Mouse (Mus musculus): ENCODE data around the gene Nfatc4.

The Nfatc4 gene

DNA sequence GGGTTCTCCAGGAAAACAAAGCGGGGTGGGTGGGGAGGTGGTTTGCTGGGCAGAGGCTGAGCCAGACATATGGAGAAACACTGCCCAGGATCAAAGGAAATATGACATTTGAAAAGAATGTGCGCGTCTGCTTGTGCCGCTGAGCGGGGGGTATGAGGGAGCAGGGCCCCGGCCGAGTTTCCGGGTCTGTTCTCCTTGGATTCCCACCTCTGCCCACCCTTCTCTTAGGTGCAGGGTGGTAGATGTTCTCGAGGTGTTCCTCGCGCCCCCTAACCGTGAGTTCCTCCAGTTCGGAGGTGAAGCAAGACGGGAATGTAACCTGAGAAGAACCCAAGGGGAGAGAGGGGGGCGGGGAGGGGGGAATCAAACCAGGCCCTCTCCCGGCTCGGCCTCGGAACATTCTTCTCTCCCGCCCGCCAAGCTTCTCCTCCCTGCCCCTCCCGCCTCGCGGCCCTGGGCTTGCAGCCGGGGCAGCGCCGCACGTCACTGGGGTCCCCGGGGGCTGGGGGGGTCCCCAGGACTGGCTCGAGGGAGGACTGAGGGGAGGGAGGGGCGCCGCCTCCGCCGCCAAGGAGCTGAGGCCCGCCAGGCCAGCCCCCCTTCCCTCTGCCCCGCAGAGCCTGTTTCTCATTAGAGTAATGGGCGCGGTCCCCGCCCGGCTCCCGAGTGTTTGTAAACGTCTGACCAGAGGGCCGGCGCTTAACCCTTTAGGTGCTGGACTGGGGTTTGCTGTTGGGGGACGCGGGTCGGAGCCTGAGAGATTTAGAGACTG, at the start of gene Nfatc4:
Gene Nfatc4, plus strand, starts transcription at position 154 of the 772 bp plus-strand sequence.
- peak; percentile 30 for DNase-seq (ENCODE audit: low read depth, low spot score)
- Histone ChIP-seq H3K27me3 (ENCODE audit: control insufficient read depth, insufficient read depth, low read length, poor library complexity, severe bottlenecking) (no peaks in the 10 kb centered on the region; the same call in none of the 2 replicates), H3K36me3 (ENCODE audit: control insufficient read depth, insufficient read depth, low read length, poor library complexity, severe bottlenecking) (no peaks in the 10 kb centered on the region)

DNA sequence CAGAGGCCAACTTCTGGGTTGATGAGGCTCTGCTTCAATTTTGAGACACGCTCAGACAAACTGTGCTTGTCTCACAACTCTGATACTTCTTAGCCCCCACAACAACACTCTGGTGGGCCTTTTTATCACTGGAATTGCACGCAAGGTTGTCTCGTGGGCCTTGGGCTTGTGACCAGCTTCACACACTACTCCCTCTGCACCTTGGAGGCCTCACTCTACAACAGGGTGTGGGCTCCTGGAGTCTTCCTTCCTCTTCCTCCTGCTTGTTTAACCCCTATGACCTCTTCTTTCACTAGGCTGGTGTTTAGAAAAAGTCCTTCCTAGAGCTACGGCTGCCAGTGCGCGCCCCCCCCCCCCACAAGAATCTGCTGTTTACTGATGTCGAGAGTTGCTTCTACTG, 46.2 kb upstream of the Nfatc4 start:
- no peaks in the 10 kb centered on the region for H3K27me3 ChIP-seq (ENCODE audit: control insufficient read depth, insufficient read depth, low read length, poor library complexity, severe bottlenecking)
- no peaks in the 10 kb centered on the region for H3K36me3 ChIP-seq (ENCODE audit: control insufficient read depth, insufficient read depth, low read length, poor library complexity, severe bottlenecking)
- DNase-seq (ENCODE audit: low read depth, low spot score): no peak

DNA sequence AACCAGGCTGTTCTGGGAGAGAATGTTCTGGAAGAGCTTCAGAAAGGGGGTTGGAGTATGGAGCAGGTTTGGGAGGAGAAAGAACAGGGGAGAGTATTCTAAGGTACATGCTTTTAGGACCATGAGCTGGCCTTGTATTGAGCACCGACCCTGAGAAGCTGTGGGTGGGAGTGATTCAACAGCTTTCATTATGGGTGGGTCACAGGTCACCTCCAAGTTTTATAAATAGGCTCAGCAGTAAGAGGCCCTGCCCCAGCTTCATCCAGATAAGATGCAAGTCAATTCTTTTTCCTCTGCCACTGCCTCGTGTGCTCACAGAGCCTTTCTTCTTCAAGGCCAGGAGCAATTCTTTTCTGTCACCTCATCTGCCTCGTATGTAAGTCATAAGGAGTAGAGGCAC, 45.8 kb upstream of the Nfatc4 start:
- no peaks in the 10 kb centered on the region for H3K27me3 ChIP-seq (ENCODE audit: control insufficient read depth, insufficient read depth, low read length, poor library complexity, severe bottlenecking)
- no peaks in the 10 kb centered on the region for H3K36me3 ChIP-seq (ENCODE audit: control insufficient read depth, insufficient read depth, low read length, poor library complexity, severe bottlenecking)
- DNase-seq (ENCODE audit: low read depth, low spot score): no peak

DNA sequence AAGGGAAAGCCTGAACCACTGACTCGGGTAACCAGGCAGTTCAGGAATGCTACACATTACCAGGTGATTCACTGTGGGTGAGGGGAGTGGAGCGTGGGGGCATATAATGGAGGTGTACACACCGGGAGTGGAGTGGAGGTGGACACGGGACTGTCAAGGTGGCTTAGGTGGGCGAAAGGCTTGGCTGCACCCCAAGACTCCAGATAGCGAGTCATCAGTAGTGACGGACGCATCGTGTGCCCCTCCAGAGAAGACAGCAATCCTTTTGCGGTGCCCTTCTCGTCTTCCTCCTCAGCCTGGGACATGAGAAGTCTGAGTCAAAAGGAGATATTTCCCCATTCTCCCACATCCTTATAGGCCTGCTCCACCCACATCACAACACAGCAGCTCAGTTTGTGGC, 45.1 kb upstream of the Nfatc4 start:
- Histone ChIP-seq H3K36me3 (ENCODE audit: control insufficient read depth, insufficient read depth, low read length, poor library complexity, severe bottlenecking) (no peaks in the 10 kb centered on the region), H3K27me3 (ENCODE audit: control insufficient read depth, insufficient read depth, low read length, poor library complexity, severe bottlenecking) (no peaks in the 10 kb centered on the region)
- no peak for DNase-seq (ENCODE audit: low read depth, low spot score)

DNA sequence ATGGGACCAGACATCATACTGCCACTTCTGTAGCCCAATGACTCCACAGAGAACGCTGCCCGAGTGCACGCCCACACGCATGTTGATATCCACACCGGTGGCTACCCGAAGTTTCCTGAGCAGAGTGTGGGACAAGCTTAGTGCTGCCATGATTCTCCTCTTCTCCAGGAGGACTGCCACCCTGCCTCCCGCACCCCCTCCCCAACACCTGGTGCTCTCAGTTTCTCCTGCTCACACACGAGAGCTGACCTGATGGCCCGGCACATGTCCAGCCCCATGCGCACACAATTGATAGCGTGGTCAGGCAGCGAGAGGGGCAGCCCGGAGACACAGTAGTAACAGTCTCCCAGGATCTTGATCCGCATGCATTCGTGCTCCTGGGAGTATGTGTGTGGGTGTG, 44.3 kb upstream of the Nfatc4 start:
- no peak for DNase-seq (ENCODE audit: low read depth, low spot score)
- H3K36me3 ChIP-seq (ENCODE audit: control insufficient read depth, insufficient read depth, low read length, poor library complexity, severe bottlenecking): no peaks in the 10 kb centered on the region
- no peaks in the 10 kb centered on the region for H3K27me3 ChIP-seq (ENCODE audit: control insufficient read depth, insufficient read depth, low read length, poor library complexity, severe bottlenecking)

DNA sequence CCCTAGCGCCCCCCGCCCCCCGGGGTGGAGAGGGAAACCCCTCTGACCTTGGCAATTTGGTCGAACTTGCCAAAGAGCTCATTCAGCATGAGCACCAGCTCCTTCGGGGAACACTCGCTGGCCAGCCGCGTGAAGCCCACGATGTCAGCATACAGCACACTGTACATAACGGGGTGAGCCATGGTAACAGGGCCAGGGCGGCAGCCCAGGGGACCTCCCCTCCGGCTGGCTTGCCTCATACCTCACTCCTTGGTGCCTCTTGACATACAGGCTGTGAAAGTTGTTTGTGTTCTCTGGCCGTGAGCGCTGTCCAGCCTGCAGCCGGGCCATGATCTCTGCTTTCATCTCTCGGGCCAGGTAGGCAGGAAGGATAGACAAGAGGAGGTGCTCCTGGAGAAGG, 43.3 kb upstream of the Nfatc4 start:
- no peak for DNase-seq (ENCODE audit: low read depth, low spot score)
- H3K27me3 ChIP-seq (ENCODE audit: control insufficient read depth, insufficient read depth, low read length, poor library complexity, severe bottlenecking): no peaks in the 10 kb centered on the region
- H3K36me3 ChIP-seq (ENCODE audit: control insufficient read depth, insufficient read depth, low read length, poor library complexity, severe bottlenecking): no peaks in the 10 kb centered on the region

DNA sequence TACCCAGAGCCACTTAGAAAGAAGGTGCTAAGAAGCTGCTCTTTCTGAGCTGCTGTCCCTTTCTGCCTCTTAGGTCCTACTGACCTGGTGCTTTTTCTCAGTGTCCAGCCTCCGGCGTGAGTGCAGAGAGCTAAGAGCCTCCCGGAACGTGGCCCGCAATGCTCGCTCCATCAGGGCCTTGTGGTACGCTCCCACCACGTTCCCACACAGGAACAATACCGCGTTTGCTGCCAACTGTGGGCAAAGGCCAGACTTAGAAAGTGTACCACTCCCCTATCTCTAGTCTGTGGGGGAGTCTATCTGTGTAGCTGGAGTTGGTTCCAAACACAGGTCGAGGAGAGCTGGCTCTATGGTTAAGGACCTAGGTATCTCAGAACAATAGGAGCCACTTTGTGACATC, 42.2 kb upstream of the Nfatc4 start:
- Histone ChIP-seq H3K36me3 (ENCODE audit: control insufficient read depth, insufficient read depth, low read length, poor library complexity, severe bottlenecking) (no peaks in the 10 kb centered on the region), H3K27me3 (ENCODE audit: control insufficient read depth, insufficient read depth, low read length, poor library complexity, severe bottlenecking) (no peaks in the 10 kb centered on the region)
- no peak for DNase-seq (ENCODE audit: low read depth, low spot score)

DNA sequence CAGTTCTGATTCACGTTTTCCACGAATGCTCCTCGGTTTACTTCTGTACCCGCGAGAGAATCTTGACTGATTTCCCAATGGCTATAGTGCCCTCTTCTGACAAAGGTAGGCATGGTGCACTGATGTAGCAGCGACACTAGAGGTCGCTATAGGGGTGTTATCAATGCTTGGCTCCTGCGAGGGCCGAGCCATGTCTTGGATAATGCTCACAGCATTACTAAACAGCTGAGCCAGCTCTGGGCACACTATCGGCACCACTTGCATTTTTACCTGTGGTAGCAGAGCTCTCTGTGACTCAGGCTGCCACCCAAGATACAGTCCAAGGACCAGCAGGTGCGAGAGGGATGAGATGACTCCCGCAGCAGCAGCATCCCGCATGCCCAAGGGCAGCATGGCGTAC, 41.6 kb upstream of the Nfatc4 start:
- Histone ChIP-seq H3K36me3 (ENCODE audit: control insufficient read depth, insufficient read depth, low read length, poor library complexity, severe bottlenecking) (no peaks in the 10 kb centered on the region), H3K27me3 (ENCODE audit: control insufficient read depth, insufficient read depth, low read length, poor library complexity, severe bottlenecking) (no peaks in the 10 kb centered on the region)
- peak; percentile 82 for DNase-seq (ENCODE audit: low read depth, low spot score)

DNA sequence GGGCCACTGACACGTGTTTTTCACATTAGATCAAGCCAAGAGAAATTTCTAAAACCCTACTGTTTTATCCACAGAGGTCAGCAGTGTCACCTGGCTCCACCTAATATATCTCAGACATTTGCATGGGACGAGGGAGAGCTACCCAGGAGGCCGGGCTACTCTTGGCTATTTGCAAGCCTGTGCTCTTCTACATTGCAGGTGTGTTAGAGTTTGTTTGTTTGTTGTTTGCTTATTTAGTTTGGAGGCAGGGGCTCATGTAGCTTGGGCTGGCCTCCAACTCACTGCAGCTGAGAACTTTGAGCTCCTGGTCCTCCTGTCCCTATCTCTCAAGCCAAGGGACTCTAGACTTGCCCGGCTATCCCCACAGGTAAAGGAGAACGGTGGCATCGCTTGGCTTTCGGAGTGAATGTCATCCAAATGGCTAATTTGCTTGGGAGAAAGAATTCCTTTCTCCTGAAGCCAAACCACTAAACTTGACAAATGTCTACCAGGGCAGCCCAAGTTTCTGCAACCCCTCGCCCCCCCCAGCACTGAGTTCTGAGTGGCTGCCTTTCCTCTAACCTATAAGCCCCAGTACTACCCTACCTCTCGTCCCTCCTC, 40.5 kb upstream of the Nfatc4 start:
- no peaks in the 10 kb centered on the region for H3K36me3 ChIP-seq (ENCODE audit: control insufficient read depth, insufficient read depth, low read length, poor library complexity, severe bottlenecking)
- DNase-seq (ENCODE audit: low read depth, low spot score): no peak
- no peaks in the 10 kb centered on the region for H3K27me3 ChIP-seq (ENCODE audit: control insufficient read depth, insufficient read depth, low read length, poor library complexity, severe bottlenecking)

DNA sequence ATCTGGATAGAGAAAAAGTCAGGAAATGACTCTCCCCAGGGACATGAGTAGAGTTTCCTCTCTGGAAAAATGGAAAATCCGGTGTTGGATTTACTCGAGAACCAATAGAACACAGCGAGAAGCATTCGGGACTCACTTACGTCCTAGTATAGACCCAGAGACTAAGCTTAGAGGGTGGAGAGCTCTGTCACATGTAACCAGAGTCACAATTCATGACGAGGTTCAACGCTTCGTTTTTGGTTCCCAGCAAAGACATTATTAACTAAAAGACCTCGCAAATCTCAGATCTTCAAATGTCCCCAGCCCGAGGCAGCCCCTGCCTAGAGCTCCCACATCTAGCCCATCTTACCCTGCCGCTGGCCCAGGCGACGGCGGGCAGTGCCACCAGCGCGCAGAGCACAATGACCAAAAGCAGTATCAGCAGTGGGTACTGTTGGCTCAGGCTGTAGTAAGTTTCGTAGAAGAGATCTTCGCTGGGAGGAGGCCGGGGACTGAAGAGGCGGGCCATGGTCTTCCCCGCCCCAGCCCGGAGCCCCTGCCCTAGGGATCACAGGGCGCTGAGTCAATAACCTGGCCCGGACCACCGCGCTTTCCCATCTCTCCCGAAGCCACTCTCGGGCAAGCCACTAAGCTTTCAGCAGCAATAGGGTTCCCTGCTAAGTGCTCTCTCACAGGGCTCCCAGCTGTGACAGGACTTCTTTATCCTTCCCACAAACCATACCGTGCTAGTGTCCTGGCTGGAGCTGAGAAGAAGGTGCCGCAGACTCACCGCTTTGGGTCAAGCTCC, 39.6 kb upstream of the Nfatc4 start:
- no peak for DNase-seq (ENCODE audit: low read depth, low spot score)
- H3K36me3 ChIP-seq (ENCODE audit: control insufficient read depth, insufficient read depth, low read length, poor library complexity, severe bottlenecking): no peaks in the 10 kb centered on the region
- no peaks in the 10 kb centered on the region for H3K27me3 ChIP-seq (ENCODE audit: control insufficient read depth, insufficient read depth, low read length, poor library complexity, severe bottlenecking)

DNA sequence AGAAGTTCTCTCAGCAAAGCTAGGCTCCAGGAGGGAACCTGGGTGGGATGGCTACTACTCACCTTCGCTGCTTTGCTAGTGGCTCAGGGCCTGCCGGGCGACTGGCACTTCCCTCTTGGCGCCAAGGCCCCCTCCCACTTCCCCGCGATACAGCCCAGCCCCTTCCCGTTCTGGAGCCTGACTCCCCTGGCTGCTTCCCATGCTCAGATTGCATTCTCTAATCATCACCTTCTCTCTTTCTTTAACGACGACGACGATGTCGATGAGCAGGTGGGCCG, 39.0 kb upstream of the Nfatc4 start, which contains the start of gene Adcy4:
Gene Adcy4, minus strand, starts transcription at position 138 of the 278 bp plus-strand sequence.
- H3K36me3 ChIP-seq (ENCODE audit: control insufficient read depth, insufficient read depth, low read length, poor library complexity, severe bottlenecking): no peaks in the 10 kb centered on the region
- H3K27me3 ChIP-seq (ENCODE audit: control insufficient read depth, insufficient read depth, low read length, poor library complexity, severe bottlenecking): no peaks in the 10 kb centered on the region
- DNase-seq (ENCODE audit: low read depth, low spot score): no peak

DNA sequence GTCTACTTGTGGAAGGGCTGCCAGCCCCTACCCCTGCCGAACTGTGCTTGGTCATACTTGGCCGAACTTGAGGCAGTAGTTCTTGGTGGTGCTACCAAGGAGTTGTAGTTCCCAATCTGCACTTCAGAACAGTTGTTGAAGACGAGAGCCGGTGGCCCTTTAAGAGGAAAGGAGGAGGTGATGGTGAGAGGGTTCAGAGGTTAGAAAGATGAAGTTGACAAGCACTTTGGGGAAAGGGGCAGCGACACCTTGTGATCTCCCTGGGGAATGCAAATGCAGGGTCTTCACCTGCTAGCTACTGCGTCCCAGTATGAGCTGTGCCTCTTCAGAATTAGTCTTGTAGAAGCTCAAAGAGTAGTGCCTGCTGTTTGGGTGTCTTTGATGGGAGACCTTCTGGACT, 37.7 kb upstream of the Nfatc4 start:
- Histone ChIP-seq H3K36me3 (ENCODE audit: control insufficient read depth, insufficient read depth, low read length, poor library complexity, severe bottlenecking) (no peaks in the 10 kb centered on the region), H3K27me3 (ENCODE audit: control insufficient read depth, insufficient read depth, low read length, poor library complexity, severe bottlenecking) (no peaks in the 10 kb centered on the region)
- no peak for DNase-seq (ENCODE audit: low read depth, low spot score)

DNA sequence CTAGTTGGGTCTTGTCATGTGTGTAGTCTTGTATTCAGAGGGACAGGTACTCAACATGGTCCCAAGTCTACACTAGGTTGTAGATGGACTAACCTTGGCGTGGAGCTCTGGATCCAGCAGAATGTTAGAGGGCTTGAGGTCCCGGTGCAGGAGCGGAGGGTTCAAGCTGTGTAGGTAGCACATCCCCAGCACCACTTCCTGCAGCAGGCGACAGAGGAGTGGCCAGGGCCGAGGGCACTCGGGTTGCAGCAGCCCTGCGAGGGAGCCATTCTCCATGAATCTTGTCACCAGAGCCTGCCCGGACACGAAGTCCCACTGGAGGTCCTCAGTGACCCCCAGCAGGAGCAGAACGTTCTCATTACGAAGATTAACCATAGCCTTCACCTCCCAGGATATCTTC, 35.2 kb upstream of the Nfatc4 start:
- no peaks in the 10 kb centered on the region for H3K36me3 ChIP-seq (ENCODE audit: control insufficient read depth, insufficient read depth, low read length, poor library complexity, severe bottlenecking)
- no peaks in the 10 kb centered on the region for H3K27me3 ChIP-seq (ENCODE audit: control insufficient read depth, insufficient read depth, low read length, poor library complexity, severe bottlenecking)
- DNase-seq (ENCODE audit: low read depth, low spot score): no peak

DNA sequence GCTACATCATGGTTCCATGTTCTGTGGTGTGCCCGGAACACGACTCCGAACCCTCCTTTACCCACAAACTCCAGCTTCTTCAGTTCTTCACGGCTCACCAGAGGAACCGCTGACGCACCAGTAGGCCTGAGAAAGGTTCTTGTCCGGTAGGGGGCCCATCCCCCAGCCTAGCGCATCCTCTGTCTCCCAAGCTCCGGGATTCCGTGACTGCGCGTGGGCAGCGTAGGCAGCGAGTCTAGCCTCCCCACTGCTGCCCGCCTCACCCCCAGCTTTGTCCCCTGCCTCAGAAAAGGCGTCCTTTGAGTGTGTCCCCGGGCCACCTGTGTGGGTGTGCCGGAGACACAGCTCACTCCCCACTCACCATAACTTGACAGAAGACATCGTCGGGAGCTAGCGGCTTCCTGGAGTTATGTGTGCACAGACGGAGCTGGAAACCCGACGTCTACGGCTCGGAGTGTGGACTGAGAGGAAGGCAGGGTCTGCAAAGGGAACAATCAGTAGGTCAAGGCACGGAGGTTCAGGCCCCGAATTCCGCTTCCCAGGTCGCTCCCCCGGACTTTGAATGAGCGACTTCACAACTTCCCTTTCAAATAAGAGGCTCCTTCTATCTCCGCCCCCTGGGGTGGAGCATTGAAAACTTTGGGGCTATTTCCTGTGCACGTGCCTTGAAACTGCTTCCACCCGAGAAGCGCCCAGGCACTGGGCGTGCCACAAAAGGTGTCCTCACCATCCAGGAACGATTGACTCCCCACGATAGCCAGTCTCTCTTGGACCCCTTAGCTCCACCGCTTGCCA, 34.5 kb upstream of the Nfatc4 start, which contains the start of gene Ripk3:
Gene Ripk3, minus strand, starts transcription at position 610 of the 795 bp plus-strand sequence.
- no peaks in the 10 kb centered on the region for H3K27me3 ChIP-seq (ENCODE audit: control insufficient read depth, insufficient read depth, low read length, poor library complexity, severe bottlenecking)
- DNase-seq (ENCODE audit: low read depth, low spot score): peak; percentile 78
- H3K36me3 ChIP-seq (ENCODE audit: control insufficient read depth, insufficient read depth, low read length, poor library complexity, severe bottlenecking): no peaks in the 10 kb centered on the region
